Mouse (Mus musculus) kidney, adult 2 months (tissue): ENCODE results near the gene Rasgrp2.

Experiments used
- CTCF ChIP-seq: fragments of 200-500 bp; conservative IDR thresholded peaks from 2 replicates; pipeline ENCODE4 v1.5.1; 2011; ENCODE audit warnings: low read depth, mild to moderate bottlenecking, control low read depth, low read length, moderate library complexity, mixed read lengths; ENCODE audit not compliant: insufficient read depth, insufficient read length
- POLR2A ChIP-seq: fragments of 200-500 bp; IDR thresholded peaks from one replicate; pipeline ENCODE4 v1.6.1; 2011; ENCODE audit warnings: low read depth, low read length, control low read depth

DNA sequence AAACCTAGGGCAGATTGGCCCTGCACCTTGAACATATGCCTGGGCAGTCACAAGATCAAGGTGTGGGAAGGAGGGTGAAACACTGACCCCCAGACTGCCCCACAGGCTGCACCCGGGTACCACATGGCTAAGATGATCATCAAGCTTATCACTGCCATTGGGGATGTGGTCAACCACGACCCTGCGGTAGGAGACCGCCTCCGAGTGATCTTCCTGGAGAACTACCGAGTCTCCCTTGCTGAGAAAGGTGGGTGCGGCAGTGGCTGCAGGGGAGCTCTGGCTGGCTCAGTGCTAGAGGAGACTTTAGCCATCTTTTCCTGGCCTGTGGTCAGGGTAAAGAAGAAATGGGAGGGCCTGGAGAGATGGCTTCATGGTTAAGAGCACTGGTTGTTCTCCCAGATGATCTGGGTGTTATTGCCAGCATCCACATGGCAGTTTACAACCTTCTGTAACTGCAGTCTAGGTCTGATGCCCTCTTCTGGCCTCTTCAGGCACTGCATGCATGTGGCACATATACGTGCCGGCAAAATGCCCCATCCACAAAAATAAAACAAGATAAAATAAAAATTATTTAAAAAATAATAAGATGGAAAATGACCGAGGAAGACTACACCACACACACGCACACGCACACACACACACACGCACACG is 6.3 kb upstream of the Rasgrp2 start:
- TF ChIP-seq CTCF (0 out of 2 replicates have a peak, but pooled peaks have one; percentile 11), POLR2A (no peak)
